Mouse (Mus musculus) intestine, embryonic 15.5 days (tissue): ENCODE data around the gene Tmem120b. TPM values are rescaled to one million over a fixed set of nuclear protein-coding genes. Genes with fewer than 3 reads are reported as not detected.

ENCODE experiments used
- ATAC-seq: fragments of 200-750 bp; cut with Nextera tagmentation; 2 replicates; pipeline ENCODE4 v1.8.0; 2017; ENCODE audit warnings: moderate TSS enrichment, moderate library complexity
- H3K27ac ChIP-seq: fragments of 300-500 bp; sonication (generic); 2 replicates; pipeline ENCODE4 v1.5.1; 2015; ENCODE audit warnings: mild to moderate bottlenecking, inconsistent platforms
- H3K27me3 ChIP-seq: fragments of 300-500 bp; sonication (generic); replicated peaks from 2 replicates; pipeline ENCODE4 v1.6.1; 2015; ENCODE audit warnings: inconsistent platforms
- H3K36me3 ChIP-seq: fragments of 300-500 bp; sonication (generic); 2 replicates; pipeline ENCODE4 v1.6.1; 2015; ENCODE audit warnings: inconsistent platforms
- H3K4me1 ChIP-seq: fragments of 300-500 bp; sonication (generic); replicated peaks from 2 replicates; pipeline ENCODE4 v1.6.1; 2015; ENCODE audit warnings: inconsistent platforms
- H3K4me2 ChIP-seq: fragments of 300-500 bp; sonication (generic); replicated peaks from 2 replicates; pipeline ENCODE4 v1.6.1; 2015; ENCODE audit warnings: mild to moderate bottlenecking, inconsistent platforms
- H3K4me3 ChIP-seq: fragments of 300-500 bp; sonication (generic); replicated peaks from 2 replicates; pipeline ENCODE4 v1.5.1; 2015; ENCODE audit warnings: inconsistent platforms
- H3K9ac ChIP-seq: fragments of 300-500 bp; sonication (generic); 2 replicates; pipeline ENCODE4 v1.6.1; 2015; ENCODE audit warnings: inconsistent platforms
- H3K9me3 ChIP-seq: fragments of 300-500 bp; sonication (generic); 2 replicates; pipeline ENCODE4 v1.6.1; 2016; ENCODE audit warnings: inconsistent platforms
- WGBS: fragments of 180-500 bp; shearing (Covaris S2); methylation state at CpG from one replicate; pipeline ENCODE4 v1.1.7; 2015; 5-methylcytosine and 5-hydroxymethylcytosine counted together
- polyA plus RNA-seq: library from polyadenylated mRNA; unstranded; fragments of >200 nt; fragmentation: Nextera tagmentation; extraction: Ambion mirVana; gene quantifications from 2 replicates; pipeline ENCODE4 v1.2.1, GENCODE M21; 2015

The Tmem120b gene
- polyA plus RNA-seq, 1 experiment from 2014 or later, result 10.1 TPM

DNA sequence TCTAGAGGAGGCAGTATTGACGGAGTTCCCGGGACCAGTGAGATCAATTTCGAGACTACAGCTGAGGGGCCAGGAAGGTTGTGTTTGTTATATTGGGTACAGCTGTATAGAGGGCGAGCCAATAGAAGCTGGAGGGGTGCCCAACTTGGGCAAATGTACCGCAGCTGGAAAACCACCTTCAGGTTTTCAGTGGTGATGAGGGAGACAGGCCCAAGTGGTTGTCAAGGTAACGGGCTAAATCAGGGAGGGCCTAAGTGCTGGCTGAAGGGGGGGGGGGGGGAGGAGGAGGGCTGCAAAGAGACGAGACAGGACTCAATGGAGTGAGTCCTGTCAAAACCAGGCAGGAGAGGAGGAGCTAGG, 65.5 kb downstream of the Tmem120b start:
- no peak for ATAC-seq
- no peaks in the 10 kb centered on the region for H3K36me3 ChIP-seq
- peaks cover 65% of the 10 kb centered on the region for H3K4me1 ChIP-seq
- no peak overlapping the region for H3K9ac ChIP-seq
- H3K9me3 ChIP-seq, result no peaks in the 10 kb centered on the region
- peak overlapping the region; percentile 100 for H3K27ac ChIP-seq
- no peak overlapping the region for H3K4me3 ChIP-seq
- 27% methylated on average over 7 of the region's 7 CpGs for WGBS
- 0 out of 2 replicates have a peak overlapping the region, but pooled peaks have one; percentile 93 for H3K4me2 ChIP-seq
- H3K27me3 ChIP-seq, result no peaks in the 10 kb centered on the region

DNA sequence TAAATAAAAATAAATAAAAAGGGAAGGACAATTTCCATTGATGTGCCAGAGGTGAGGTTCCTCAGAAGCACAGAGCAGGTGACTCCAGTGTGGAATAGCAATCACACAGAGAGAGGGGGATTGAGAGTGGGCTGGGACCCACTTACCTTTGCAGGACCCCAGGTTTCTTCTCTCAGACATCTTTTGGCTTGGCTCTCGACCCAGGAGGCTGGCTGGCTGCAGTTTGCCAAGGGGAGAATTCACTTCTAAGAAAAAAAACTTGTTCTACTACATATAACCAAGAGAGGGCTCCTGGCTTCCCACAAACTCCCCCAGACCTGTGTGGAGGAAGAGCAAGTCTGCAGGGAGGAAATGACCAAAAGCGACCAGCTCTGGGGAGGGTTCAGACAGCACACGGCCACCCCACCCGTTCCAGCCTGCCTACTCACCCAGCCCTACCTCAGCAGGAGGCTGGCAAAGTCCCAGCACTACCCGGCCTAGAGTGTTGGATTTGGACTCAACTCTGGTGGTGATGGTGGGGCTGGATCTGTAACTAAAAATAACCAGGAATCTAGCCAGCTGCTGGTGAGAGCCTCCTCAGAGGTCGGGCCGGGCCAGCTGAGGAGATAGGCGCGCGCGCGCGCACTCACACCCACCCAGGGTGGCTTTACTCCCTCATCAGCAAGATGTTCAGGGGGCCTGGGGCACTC, 66.1 kb downstream of the Tmem120b start:
- H3K4me2 ChIP-seq, result peak overlapping the region; percentile 93
- no peaks in the 10 kb centered on the region for H3K9me3 ChIP-seq
- ATAC-seq, result no peak
- H3K4me1 ChIP-seq, result peaks cover 65% of the 10 kb centered on the region
- no peaks in the 10 kb centered on the region for H3K27me3 ChIP-seq
- 10% methylated on average over 13 of the region's 13 CpGs for WGBS
- peak overlapping the region; percentile 100 for H3K27ac ChIP-seq
- no peaks in the 10 kb centered on the region for H3K36me3 ChIP-seq
- H3K4me3 ChIP-seq, result peak overlapping the region; percentile 62; the same call in 1 of the 2 replicates
- H3K9ac ChIP-seq, result peak overlapping the region; percentile 31

DNA sequence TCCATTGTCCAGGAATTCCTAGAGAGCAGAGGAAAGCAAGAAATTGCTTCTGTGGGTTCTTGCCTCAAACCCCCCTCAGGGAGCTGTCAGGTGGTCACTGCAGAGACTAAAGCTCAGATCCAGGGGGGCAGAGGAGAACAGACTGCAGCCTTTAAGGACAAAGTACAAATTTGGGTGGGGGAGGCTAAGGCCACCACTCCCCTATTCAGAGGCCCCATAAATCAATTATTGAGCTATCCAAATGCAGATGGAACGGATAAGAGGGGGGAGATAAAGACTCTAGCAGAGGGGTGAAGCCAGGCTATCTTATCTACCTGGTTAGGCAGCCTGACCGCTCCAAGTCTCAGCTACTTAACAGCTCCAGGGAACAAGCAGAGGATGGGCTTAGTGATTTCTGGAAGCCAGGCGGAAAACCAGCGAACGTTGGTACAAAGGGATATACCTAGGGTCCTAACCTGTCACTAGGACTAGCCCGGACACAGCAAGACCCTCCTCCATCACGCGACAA, 66.7 kb downstream of the Tmem120b start:
- Histone ChIP-seq H3K36me3 (no peaks in the 10 kb centered on the region), H3K4me1 (peaks cover 65% of the 10 kb centered on the region)

DNA sequence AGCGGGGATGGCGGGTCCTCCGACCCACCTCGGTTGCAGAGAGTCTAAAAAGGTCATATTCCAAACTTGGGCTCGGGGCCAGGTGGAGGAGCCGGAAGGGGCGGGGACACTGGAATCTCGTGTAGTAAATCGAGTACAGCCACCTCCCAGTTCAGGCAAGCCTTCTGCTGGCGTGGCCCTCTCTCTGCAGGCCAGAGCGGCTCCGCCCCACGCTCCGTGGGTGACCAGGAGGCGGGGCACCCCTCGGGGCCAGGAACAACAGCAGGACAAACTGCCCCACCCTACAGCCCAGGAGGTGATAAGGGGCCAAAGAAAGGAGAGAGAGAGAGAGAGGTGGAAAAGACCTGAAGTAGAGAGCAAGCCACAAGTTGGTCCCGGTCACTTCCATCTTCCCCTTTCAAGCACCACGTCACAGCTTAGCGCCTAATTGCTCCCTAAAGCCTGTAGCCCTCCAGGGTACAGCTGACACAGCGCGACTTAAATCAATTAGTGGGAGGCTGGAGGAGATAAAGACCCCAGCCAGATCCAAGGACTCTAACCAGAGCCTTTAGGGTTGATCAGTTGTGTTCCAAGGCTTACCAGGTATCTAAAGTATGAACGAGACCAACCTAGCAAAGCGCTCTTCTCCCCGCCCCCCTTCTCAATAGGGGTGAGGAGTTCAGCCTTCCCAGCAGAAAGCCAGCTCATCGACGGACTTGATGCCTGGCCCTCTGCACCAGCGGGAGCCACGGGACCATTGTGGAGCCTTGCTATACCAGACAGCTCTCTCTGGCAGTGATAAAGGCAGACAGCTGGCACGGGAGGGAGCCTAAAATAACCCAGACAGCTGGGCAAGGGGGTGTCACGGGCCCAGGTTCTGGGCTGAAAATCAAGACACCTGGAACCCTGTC, 67.5 kb downstream of the Tmem120b start:
- ATAC-seq, result peak; percentile 61
- Histone ChIP-seq H3K9ac (peak overlapping the region; percentile 98), H3K9me3 (no peaks in the 10 kb centered on the region), H3K4me1 (peaks cover 65% of the 10 kb centered on the region), H3K4me2 (peak overlapping the region; percentile 93), H3K27ac (peak overlapping the region; percentile 100), H3K36me3 (no peaks in the 10 kb centered on the region), H3K27me3 (no peaks in the 10 kb centered on the region), H3K4me3 (peak overlapping the region; percentile 62)
- WGBS, result 3% methylated on average over 30 of the region's 30 CpGs

More for the DNA sequence above, 66.7 kb downstream of the Tmem120b start:
- ATAC-seq, result no peak
- H3K4me3 ChIP-seq, result peak overlapping the region; percentile 62
- no peaks in the 10 kb centered on the region for H3K27me3 ChIP-seq
- no peaks in the 10 kb centered on the region for H3K9me3 ChIP-seq
- H3K27ac ChIP-seq, result peak overlapping the region; percentile 100
- 29% methylated on average over 8 of the region's 8 CpGs for WGBS
- H3K9ac ChIP-seq, result peak overlapping the region; percentile 31
- H3K4me2 ChIP-seq, result peak overlapping the region; percentile 93

DNA sequence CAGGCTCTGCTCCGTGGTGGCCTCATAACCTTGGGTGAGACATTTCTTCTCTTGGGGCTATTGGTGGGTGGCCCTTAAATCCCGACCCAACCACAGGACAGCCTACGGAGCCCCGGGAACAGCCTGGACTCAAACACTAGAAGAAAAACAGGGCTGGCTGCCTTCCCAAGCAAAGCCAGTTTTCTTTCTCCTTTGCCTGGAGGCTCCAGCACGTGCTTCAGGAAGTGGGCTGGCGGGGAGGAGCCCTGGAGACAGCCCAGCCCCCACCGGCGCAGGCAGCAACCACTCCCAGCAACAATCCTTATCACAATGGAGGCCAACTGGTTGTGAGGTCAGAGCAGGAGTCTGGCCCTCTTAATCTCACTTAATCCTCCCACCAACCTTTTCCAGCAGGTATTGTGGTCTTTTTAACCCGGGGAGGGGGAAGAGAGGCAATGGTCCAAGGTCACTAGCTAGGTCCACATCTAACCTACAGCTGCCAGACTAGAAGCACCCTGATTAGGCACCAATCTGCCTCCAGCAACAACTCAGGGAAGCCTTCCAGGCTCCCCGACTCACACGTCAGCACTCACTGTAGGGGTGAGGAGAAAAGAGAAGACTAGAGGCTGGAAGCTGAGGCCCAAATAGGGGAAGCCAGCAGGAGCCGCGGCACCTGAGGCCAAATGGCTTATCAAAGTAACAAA, 68.3 kb downstream of the Tmem120b start:
- Histone ChIP-seq H3K4me2 (peak overlapping the region; percentile 93), H3K9ac (peak overlapping the region; percentile 98), H3K27ac (peak overlapping the region; percentile 100), H3K9me3 (no peaks in the 10 kb centered on the region), H3K4me3 (peak overlapping the region; percentile 62), H3K4me1 (peaks cover 64% of the 10 kb centered on the region), H3K36me3 (no peaks in the 10 kb centered on the region), H3K27me3 (no peaks in the 10 kb centered on the region)
- ATAC-seq, result peak; percentile 68
- under 1% methylated on average over 13 of the region's 13 CpGs for WGBS

DNA sequence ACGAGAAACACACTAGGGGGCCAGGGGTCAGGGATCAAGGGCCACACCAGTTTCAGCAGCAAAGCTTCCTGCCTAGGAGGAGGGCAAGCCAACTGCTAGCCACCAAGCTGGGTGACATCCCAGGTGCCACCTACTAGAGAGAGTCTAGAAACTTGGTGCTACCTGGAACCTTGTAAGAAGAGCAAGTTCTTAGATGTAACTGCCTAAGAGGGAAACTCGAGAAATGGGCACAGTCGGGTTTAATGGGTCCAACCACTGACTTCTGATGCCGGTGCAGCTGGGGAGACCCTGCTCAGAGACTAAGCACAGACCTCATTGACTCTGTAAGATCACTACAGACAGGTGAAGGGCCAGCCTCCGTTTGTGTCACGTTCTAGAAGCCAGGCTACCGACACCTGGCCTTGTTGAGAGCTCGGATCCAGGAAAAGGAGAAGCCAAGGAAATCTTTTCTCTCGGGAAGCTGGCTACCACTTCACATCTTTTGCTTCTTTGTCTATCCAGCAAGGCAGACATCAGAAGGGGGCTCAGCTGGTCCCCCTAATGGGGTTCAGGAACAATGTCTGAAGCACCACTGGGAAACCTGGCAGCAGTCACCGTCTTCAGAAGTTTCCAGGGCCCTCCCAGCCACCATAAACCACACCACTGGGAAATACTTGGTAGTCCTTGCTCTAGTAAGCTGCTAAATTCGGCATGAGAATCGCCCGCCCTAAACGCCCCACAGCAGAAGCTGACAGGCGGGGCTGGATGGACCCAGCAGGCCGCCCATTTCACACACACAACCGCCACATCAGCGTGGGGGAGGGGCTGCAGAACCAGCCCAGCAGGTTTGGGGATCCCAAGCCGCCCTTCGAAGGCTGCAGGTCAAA, 69.1 kb downstream of the Tmem120b start:
- Histone ChIP-seq H3K27me3 (no peaks in the 10 kb centered on the region), H3K4me2 (peak overlapping the region; percentile 93), H3K27ac (peak overlapping the region; percentile 100), H3K36me3 (no peaks in the 10 kb centered on the region), H3K9ac (peak overlapping the region; percentile 98), H3K4me1 (peaks cover 56% of the 10 kb centered on the region), H3K4me3 (peak overlapping the region; percentile 62), H3K9me3 (no peaks in the 10 kb centered on the region)
- 4% methylated on average over 20 of the region's 20 CpGs for WGBS
- ATAC-seq, result peak; percentile 21

GRCm38 (mm10) chr5:123137910-123138229, 69.7 kb downstream of the Tmem120b start:
- ATAC-seq, result no peak
- Histone ChIP-seq H3K4me2 (peak overlapping the region; percentile 93), H3K4me3 (peak overlapping the region; percentile 62), H3K27ac (peak overlapping the region; percentile 100), H3K36me3 (no peaks in the 10 kb centered on the region), H3K9me3 (no peaks in the 10 kb centered on the region), H3K4me1 (peaks cover 51% of the 10 kb centered on the region), H3K27me3 (no peaks in the 10 kb centered on the region), H3K9ac (peak overlapping the region; percentile 98)
- WGBS, result 6% methylated on average over 6 of the region's 6 CpGs

GRCm38 (mm10) chr5:123138230-123138911, 70.2 kb downstream of the Tmem120b start:
- Histone ChIP-seq H3K36me3 (no peaks in the 10 kb centered on the region), H3K4me2 (peak overlapping the region; percentile 93), H3K9ac (peak overlapping the region; percentile 98), H3K4me3 (peak overlapping the region; percentile 62), H3K4me1 (peaks cover 46% of the 10 kb centered on the region), H3K27me3 (no peaks in the 10 kb centered on the region), H3K9me3 (no peaks in the 10 kb centered on the region), H3K27ac (peak overlapping the region; percentile 100)
- peak; percentile 48 for ATAC-seq
- under 1% methylated on average over 40 of the region's 40 CpGs for WGBS

DNA sequence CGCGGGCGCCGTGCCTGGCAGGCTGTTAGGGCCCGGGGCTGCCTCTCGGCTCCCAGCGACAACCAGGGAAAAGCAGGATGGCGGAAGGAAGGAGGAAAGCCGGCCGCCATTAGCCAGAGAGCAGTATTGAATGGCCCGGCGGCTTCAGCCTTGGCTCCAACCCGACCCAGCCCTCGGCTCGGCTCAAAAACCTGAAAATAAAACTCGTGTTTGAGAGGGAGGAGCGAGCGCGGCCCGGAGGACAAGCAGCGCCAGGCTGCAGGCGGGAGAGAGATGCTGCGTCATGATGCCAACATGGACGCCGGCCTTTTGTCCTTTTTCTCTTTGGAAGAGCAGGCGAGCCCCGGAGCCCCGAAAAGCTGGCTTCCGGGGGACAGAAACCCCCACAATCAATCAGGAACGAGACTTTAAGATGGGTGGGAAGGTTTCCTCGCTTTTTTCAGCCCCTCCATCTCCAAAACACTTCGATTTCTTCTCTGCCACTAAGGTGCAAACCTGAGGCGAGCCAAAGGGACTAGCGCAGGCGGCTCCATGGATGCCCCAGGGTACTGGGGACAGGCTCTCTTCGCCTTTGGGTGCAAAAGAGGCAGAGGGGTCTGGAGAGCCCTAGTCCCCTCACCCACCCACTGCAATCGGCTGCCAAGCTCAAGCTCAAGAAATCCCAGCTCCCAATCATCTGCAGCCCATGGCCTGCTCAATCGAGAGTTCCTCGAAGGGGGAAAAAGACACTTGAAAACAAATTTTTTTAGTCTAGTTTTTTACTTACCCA, 70.9 kb downstream of the Tmem120b start:
- whole genome bisulfite sequencing, result under 1% methylated on average over 39 of the region's 39 CpGs
- peak overlapping the region; percentile 100 for H3K27ac ChIP-seq
- peak overlapping the region; percentile 93 for H3K4me2 ChIP-seq
- H3K36me3 ChIP-seq, result no peaks in the 10 kb centered on the region
- no peaks in the 10 kb centered on the region for H3K27me3 ChIP-seq
- peaks cover 42% of the 10 kb centered on the region for H3K4me1 ChIP-seq
- H3K9me3 ChIP-seq, result no peaks in the 10 kb centered on the region
- no peak for ATAC-seq
- H3K9ac ChIP-seq, result peak overlapping the region; percentile 98
- H3K4me3 ChIP-seq, result peak overlapping the region; percentile 62

DNA sequence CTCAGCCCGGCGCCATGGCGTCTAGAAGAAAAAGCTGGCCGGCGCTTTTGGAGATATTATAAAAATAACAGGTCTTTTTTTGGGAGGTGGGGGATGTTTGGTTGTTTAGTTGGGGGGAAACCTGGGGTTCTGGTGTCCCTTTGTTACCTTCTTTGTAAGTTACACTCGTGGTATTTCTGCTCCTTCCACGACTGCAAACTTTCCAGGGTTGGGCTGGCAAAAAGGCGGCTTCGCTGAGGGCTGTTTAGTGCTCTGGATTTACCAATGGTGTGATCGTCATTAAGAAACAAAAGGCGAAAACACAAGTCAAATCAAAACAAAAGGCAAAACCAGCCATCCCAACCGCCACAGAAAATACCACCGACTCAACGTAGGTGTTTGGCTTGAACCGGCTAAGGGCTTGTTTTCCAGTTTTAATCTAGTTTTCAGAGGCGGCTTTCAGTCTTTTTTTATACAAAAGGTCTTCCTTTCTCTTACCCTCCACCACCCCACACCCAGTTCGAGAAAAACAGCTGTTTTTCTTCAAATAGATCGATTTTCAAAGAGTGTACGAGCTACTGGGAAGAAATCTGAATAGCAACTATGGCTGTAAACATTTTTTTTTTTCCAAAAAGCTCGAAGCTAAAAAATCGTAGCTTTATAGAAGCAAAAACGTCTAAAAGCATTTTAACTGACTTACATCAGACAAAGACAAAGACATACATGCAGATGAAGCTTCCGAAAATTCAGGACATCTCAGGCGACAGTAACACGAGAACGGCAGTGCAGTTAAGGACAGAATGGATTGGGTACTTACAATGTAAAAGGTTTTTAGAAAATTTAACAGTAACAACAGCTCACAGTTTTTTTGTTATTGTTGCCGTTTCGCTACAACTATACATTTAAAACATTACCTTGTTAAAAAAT, 71.8 kb downstream of the Tmem120b start:
- H3K9ac ChIP-seq, result peak overlapping the region; percentile 98
- peak overlapping the region; percentile 62 for H3K4me3 ChIP-seq
- H3K9me3 ChIP-seq, result no peaks in the 10 kb centered on the region
- ATAC-seq, result no peak
- H3K27me3 ChIP-seq, result no peaks in the 10 kb centered on the region
- no peaks in the 10 kb centered on the region for H3K36me3 ChIP-seq
- under 1% methylated on average over 28 of the region's 28 CpGs for WGBS
- peak overlapping the region; percentile 100 for H3K27ac ChIP-seq
- H3K4me1 ChIP-seq, result peaks cover 42% of the 10 kb centered on the region
- H3K4me2 ChIP-seq, result peak overlapping the region; percentile 93
